Comparison of ENCODE assay signal across 28 mouse cellular contexts in the genomic region with DNA sequence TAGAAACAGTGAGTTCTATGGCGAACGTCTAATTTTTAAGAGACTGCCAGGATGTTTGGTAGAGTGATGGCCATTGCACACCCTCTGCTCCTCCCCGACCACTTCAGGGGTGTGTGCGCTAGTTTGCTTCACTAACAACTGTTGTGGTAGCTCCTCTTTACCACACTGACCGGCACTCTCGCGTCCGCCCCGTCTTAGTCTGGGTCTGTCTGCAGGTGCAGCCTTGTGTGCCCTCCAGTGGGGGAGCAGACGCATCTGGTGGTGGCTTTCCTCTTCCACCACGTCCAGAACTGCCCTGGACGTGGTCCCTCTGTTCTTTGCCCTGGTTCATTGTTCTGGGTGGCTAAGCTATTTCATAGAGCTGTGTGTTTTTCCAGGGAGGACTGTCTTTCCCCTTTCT. TPM values are rescaled to one million over a fixed set of nuclear protein-coding genes. Genes with fewer than 3 reads are reported as not detected.
DNase-seq lines count a peak whose midpoint lies in the region; ATAC-seq and TF ChIP-seq lines count a peak whose summit lies in the region.
"Had no signal": no experiment of that assay in that cellular context is flagged by ENCODE, and none has a peak within 500 bp of the region (broad histone marks: within the 10 kb centered on the region; RNA-seq: fewer than 3 reads in every experiment).

No protein-coding gene starts in this region.

- no peak for TF ChIP-seq CTCF in heart, adult 2 months (IDR thresholded peaks at IDR 0.05)
- TF ChIP-seq CTCF in lung, postnatal 0 days (IDR thresholded peaks at IDR 0.05) = no peak

- intact Hi-C loops in heart, adult 2 months (cut with DNase I) = no loop called here

- no peak overlapping the region for H3K27ac ChIP-seq in heart, adult 2 months
- peak overlapping the region; percentile 76; the same call in 1 of the 2 replicates for H3K27ac ChIP-seq in lung, postnatal 0 days (ENCODE audit: low read length)
- H3K27ac ChIP-seq: embryonic facial prominence, embryonic 10.5 days; embryonic facial prominence, embryonic 13.5 days; forebrain, embryonic 12.5 days; forebrain, embryonic 15.5 days; gastrocnemius, adult 2 months; heart, embryonic 10.5 days; heart, embryonic 13.5 days; hindbrain, embryonic 14.5 days; hindbrain, postnatal 0 days had no signal

- H3K79me2 ChIP-seq in heart, adult 2 months (replicated peaks; ENCODE audit: control insufficient read depth, insufficient read depth, low read length) = no peaks in the 10 kb centered on the region
- H3K79me2 ChIP-seq in myocyte (ENCODE audit: control insufficient read depth, insufficient read depth) = no peaks in the 10 kb centered on the region

- no peak overlapping the region for H3K9ac ChIP-seq in heart, adult 2 months (ENCODE audit: low read depth, low read length)
- no peak overlapping the region for H3K9ac ChIP-seq in lung, postnatal 0 days (replicated peaks; ENCODE audit: low read depth)
- H3K9ac ChIP-seq: forebrain, embryonic 12.5 days; forebrain, embryonic 15.5 days; heart, embryonic 13.5 days; hindbrain, embryonic 14.5 days had no signal

- TF ChIP-seq EP300 in heart, adult 2 months (IDR thresholded peaks at IDR 0.05; ENCODE audit: insufficient read depth, low read depth, low read length) = no peak
- no peak for TF ChIP-seq EP300 in lung, postnatal 0 days (IDR thresholded peaks at IDR 0.05)

- H3K27me3 ChIP-seq in heart, adult 2 months (ENCODE audit: control insufficient read depth, insufficient read depth, low read length) = no peaks in the 10 kb centered on the region
- H3K27me3 ChIP-seq in lung, postnatal 0 days (replicated peaks; ENCODE audit: insufficient read depth, low read length) = no peaks in the 10 kb centered on the region
- H3K27me3 ChIP-seq in myocyte (ENCODE audit: control insufficient read depth, insufficient read depth, insufficient read length) = no peaks in the 10 kb centered on the region
- H3K27me3 ChIP-seq: embryonic facial prominence, embryonic 13.5 days; forebrain, embryonic 15.5 days had no signal

- H3K36me3 ChIP-seq in heart, adult 2 months (ENCODE audit: control insufficient read depth, insufficient read depth, low read length) = no peaks in the 10 kb centered on the region
- H3K36me3 ChIP-seq in lung, postnatal 0 days (ENCODE audit: insufficient read depth, low read length) = no peaks in the 10 kb centered on the region
- no peaks in the 10 kb centered on the region for H3K36me3 ChIP-seq in myocyte (ENCODE audit: control insufficient read depth, insufficient read depth)

- peaks cover 2% of the 10 kb centered on the region for H3K4me1 ChIP-seq in heart, adult 2 months (ENCODE audit: control insufficient read depth, insufficient read depth, low read length)
- H3K4me1 ChIP-seq in lung, postnatal 0 days (ENCODE audit: insufficient read depth, low read depth, low read length) = peaks cover 23% of the 10 kb centered on the region

- 91% methylated on average over 12 of the region's 12 CpGs for WGBS in heart, adult 2 months
- WGBS in lung, postnatal 0 days = 78% methylated on average over 12 of the region's 12 CpGs

- no peak overlapping the region for H3K4me2 ChIP-seq in lung, postnatal 0 days (replicated peaks; ENCODE audit: low read depth, low read length)
- H3K4me2 ChIP-seq in myocyte (ENCODE audit: low read depth) = no peak overlapping the region
- H3K4me2 ChIP-seq: embryonic facial prominence, embryonic 13.5 days; forebrain, embryonic 12.5 days; forebrain, embryonic 15.5 days; heart, embryonic 13.5 days; hindbrain, embryonic 14.5 days had no signal

- DNase-seq in heart, adult 11 months = peak; percentile 73
- DNase-seq in heart, adult 2 months = no peak
- no peak for DNase-seq in lung, postnatal 0 days (ENCODE audit: low spot score)
- no peak for DNase-seq in lung, postnatal 25 days (ENCODE audit: low spot score)
- DNase-seq: adrenal gland, adult 2 months; adrenal gland, postnatal 25 days; cerebellum, adult 11-12 months; cerebellum, adult 8-10 months; cerebellum, postnatal 36 days; embryo, embryonic 11 days; gastrocnemius, adult 2 months; gastrocnemius, postnatal 14 days; heart, adult 18-20 months; heart, postnatal 14 days; heart, postnatal 4 days had no signal

- no peak for TF ChIP-seq POLR2A in heart, adult 2 months (IDR thresholded peaks at IDR 0.05; ENCODE audit: insufficient read depth, low read depth, low read length)
- TF ChIP-seq POLR2A in myocyte (IDR thresholded peaks at IDR 0.05; ENCODE audit: insufficient read length, low read depth) = no peak

- no peak overlapping the region for H3K4me3 ChIP-seq in heart, adult 2 months
- no peak overlapping the region for H3K4me3 ChIP-seq in lung, postnatal 0 days (ENCODE audit: low read depth, low read length)
- no peak overlapping the region for H3K4me3 ChIP-seq in myocyte
- H3K4me3 ChIP-seq: embryonic facial prominence, embryonic 10.5 days; embryonic facial prominence, embryonic 13.5 days; erythroblast, embryonic 14.5 days; forebrain, embryonic 12.5 days; forebrain, embryonic 15.5 days; gastrocnemius, adult 2 months; heart, embryonic 10.5 days; heart, embryonic 13.5 days had no signal

- no peak overlapping the region for H3ac ChIP-seq in myocyte (ENCODE audit: control insufficient read depth, insufficient read length)

- H3K9me3 ChIP-seq in lung, postnatal 0 days (ENCODE audit: low read length) = no peaks in the 10 kb centered on the region
- H3K9me3 ChIP-seq: embryonic facial prominence, embryonic 13.5 days; forebrain, embryonic 12.5 days; forebrain, embryonic 15.5 days; heart, embryonic 10.5 days; heart, embryonic 13.5 days had no signal

- ATAC-seq in lung, postnatal 0 days = no peak
- ATAC-seq in activated CD4-positive, CD25-positive, alpha-beta regulatory T cell, adult 4 months = no peak
- ATAC-seq: CD4-positive, CD25-positive, alpha-beta regulatory T cell, adult 4 months; forebrain, embryonic 15.5 days; hindbrain, postnatal 0 days; inflammation-experienced regulatory T-cells, adult 6 months had no signal

TF ChIP-seq in myocyte, 11 proteins besides CTCF, POLR2A, EP300 and RAD21:
- peak in 2 of 3 experiments; percentile 62 to 65 for TF ChIP-seq MYOG (IDR thresholded peaks at IDR 0.05; ENCODE audit: control insufficient read depth in 1 of 3, insufficient read depth in 1 of 3, insufficient read length in 2 of 3, low read depth in 2 of 3)
- no peak for TF ChIP-seq USF1 (IDR thresholded peaks at IDR 0.05; ENCODE audit: low read depth)
- TF ChIP-seq MYOD1 (IDR thresholded peaks at IDR 0.05; ENCODE audit: control insufficient read depth in 1 of 3, insufficient read length in 2 of 3, low read depth in 2 of 3) = peak in 2 of 3 experiments; percentile 37 to 54
TF ChIP-seq in myocyte: peak in this region for 2.

RNA-seq across cellular contexts. Expression of gene St6gal1, which starts 40.5 kb away (rescaled TPM):
- 1 to 10 TPM; 8.4 to 9.9 TPM for total RNA-seq in heart, adult 2 months (2021)
- 6.0 and 9.9 TPM in 2 replicates for polyA plus RNA-seq in heart, adult 2 months (2012; rRNA removed)
- 42.2 and 46.4 TPM in 2 replicates for polyA plus RNA-seq in lung, postnatal 0 days (2015; fragmentation: Nextera tagmentation; extraction: Ambion mirVana)
- polyA plus RNA-seq in myocyte (2012; fragmentation: generic; extraction: Trizol) = 5.7 TPM
- polyA plus RNA-seq in activated CD4-positive, CD25-positive, alpha-beta regulatory T cell, adult 4 months (2017; shearing (Covaris generic)) = 10 to 100 TPM; 68.6 to 88.1 TPM
- polyA plus RNA-seq: erythroblast, embryonic 14.5 days had no signal
